Mouse (Mus musculus): Measurements from ENCODE around the gene Foxl1.
"Not testable (repeated sequence)": the region's sequence is repeated elsewhere in the genome, so short reads cannot be mapped to it uniquely, and the experiment has no call there.

- TF ChIP-seq POLR2A (IDR thresholded peaks at IDR 0.05; ENCODE audit: borderline replicate concordance, control insufficient read depth, low read depth, low read length); CTCF (IDR thresholded peaks at IDR 0.05; ENCODE audit: control insufficient read depth, insufficient read depth, low read length): not testable (repeated sequence)
These were observed 17.9 kb downstream of the Foxl1 start for GRCm38 (mm10) chr8:121145457-121146134.
